ENCODE assay signal across 8 mouse cellular contexts in the genomic region with DNA sequence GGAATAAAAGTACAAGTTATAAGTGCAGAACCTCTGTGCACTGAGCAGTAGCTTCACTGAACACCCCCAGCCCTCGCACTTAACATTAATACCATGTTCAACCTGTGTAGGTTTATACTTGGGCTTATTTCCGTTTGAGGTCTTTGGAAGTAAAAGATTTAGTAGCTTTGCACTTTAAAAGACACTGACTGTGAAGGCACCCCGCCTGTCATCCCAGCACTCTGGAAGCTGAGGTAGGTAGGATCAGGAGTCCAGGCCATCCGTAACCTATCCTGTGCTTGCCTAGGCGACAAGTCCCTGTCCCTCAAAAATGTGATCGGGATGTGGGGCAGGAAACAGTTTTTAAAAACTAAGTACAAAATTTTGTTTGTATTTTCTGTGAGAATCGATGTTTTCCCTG. TPM values are rescaled to one million over a fixed set of nuclear protein-coding genes. Genes with fewer than 3 reads are reported as not detected.
DNase-seq lines count a peak whose midpoint lies in the region; ATAC-seq and TF ChIP-seq lines count a peak whose summit lies in the region.

No protein-coding gene starts in this region.

- H3K27me3 ChIP-seq in heart, embryonic 12.5 days (replicated peaks), result no peaks in the 10 kb centered on the region
- no peaks in the 10 kb centered on the region for H3K27me3 ChIP-seq in G1E (ENCODE audit: insufficient read depth, low read length)
- no peaks in the 10 kb centered on the region for H3K27me3 ChIP-seq in hindbrain, embryonic 11.5 days (ENCODE audit: control insufficient read depth, insufficient read depth, low read length)
- H3K27me3 ChIP-seq in midbrain, embryonic 11.5 days (ENCODE audit: control insufficient read depth, insufficient read depth, low read length), result no peaks in the 10 kb centered on the region

- H3K4me1 ChIP-seq in heart, embryonic 12.5 days (replicated peaks), result peaks cover 16% of the 10 kb centered on the region
- H3K4me1 ChIP-seq in G1E (ENCODE audit: insufficient read depth, low read depth, low read length), result peaks cover 20% of the 10 kb centered on the region
- H3K4me1 ChIP-seq in hindbrain, embryonic 11.5 days (replicated peaks; ENCODE audit: control insufficient read depth, insufficient read depth, low read length), result peaks cover 2% of the 10 kb centered on the region; the same call in 1 of the 2 replicates
- peaks cover 13% of the 10 kb centered on the region for H3K4me1 ChIP-seq in midbrain, embryonic 11.5 days (ENCODE audit: control insufficient read depth, insufficient read depth, low read length)

- no peaks in the 10 kb centered on the region for H3K9me3 ChIP-seq in heart, embryonic 12.5 days (replicated peaks)
- no peaks in the 10 kb centered on the region for H3K9me3 ChIP-seq in G1E (replicated peaks)
- no peaks in the 10 kb centered on the region for H3K9me3 ChIP-seq in hindbrain, embryonic 11.5 days (ENCODE audit: control insufficient read depth, low read length)
- H3K9me3 ChIP-seq in midbrain, embryonic 11.5 days (ENCODE audit: control insufficient read depth, low read length), result no peaks in the 10 kb centered on the region

- 47% methylated on average over 7 of the region's 7 CpGs for WGBS in heart, embryonic 12.5 days
- WGBS in hindbrain, embryonic 11.5 days, result 56% methylated on average over 7 of the region's 7 CpGs
- WGBS in midbrain, embryonic 11.5 days, result 55% methylated on average over 7 of the region's 7 CpGs

- H3K27ac ChIP-seq in heart, embryonic 12.5 days (ENCODE audit: poor library complexity, severe bottlenecking), result no peak overlapping the region
- H3K27ac ChIP-seq in hindbrain, embryonic 11.5 days (ENCODE audit: low read depth, low read length), result no peak overlapping the region
- no peak overlapping the region for H3K27ac ChIP-seq in midbrain, embryonic 11.5 days (ENCODE audit: low read depth, low read length)

- no peak for DNase-seq in heart, postnatal 25 days (ENCODE audit: low spot score)
- no peak for DNase-seq in G1E (ENCODE audit: low spot score)
- no peak for DNase-seq in hindbrain, embryonic 11.5 days (ENCODE audit: low spot score)
- DNase-seq in midbrain, embryonic 11.5 days (ENCODE audit: low spot score, missing footprints), result peak; percentile 81
- no peak for DNase-seq in adrenal gland, postnatal 4 days (ENCODE audit: low spot score in 2 of 2)
- DNase-seq in urinary bladder, adult 18-20 months (ENCODE audit: low spot score in 2 of 2), result no peak

- peak overlapping the region; percentile 77 for H3K4me2 ChIP-seq in heart, embryonic 12.5 days
- H3K4me2 ChIP-seq in hindbrain, embryonic 11.5 days (replicated peaks; ENCODE audit: low read depth, low read length), result peak overlapping the region; percentile 65
- H3K4me2 ChIP-seq in midbrain, embryonic 11.5 days, result peak overlapping the region; percentile 85

- intact Hi-C loops in heart, postnatal 25 days (cut with DNase I), result no loop called here

- no peak for TF ChIP-seq CTCF in G1E (IDR thresholded peaks at IDR 0.05; ENCODE audit: low read depth, low read length)

- peak overlapping the region; percentile 81 for H3K4me3 ChIP-seq in heart, embryonic 12.5 days
- peak overlapping the region; percentile 90 for H3K4me3 ChIP-seq in G1E (ENCODE audit: low read depth, low read length)
- H3K4me3 ChIP-seq in hindbrain, embryonic 11.5 days (ENCODE audit: low read depth, low read length), result peak overlapping the region; percentile 95
- peak overlapping the region; percentile 95 for H3K4me3 ChIP-seq in midbrain, embryonic 11.5 days (ENCODE audit: low read depth, low read length)

- peaks cover 4% of the 10 kb centered on the region; the same call in 1 of the 2 replicates for H3K36me3 ChIP-seq in heart, embryonic 12.5 days
- peaks cover 24% of the 10 kb centered on the region for H3K36me3 ChIP-seq in G1E (replicated peaks)
- no peaks in the 10 kb centered on the region for H3K36me3 ChIP-seq in hindbrain, embryonic 11.5 days (ENCODE audit: control insufficient read depth, insufficient read depth, low read length)
- no peaks in the 10 kb centered on the region for H3K36me3 ChIP-seq in midbrain, embryonic 11.5 days (ENCODE audit: control insufficient read depth, insufficient read depth, low read length)

- no peak for ATAC-seq in heart, embryonic 12.5 days (ENCODE audit: insufficient number of reproducible peaks, low FRiP score)
- ATAC-seq in G1E (ENCODE audit: extremely low read depth, insufficient number of reproducible peaks, low FRiP score, poor library complexity, severe bottlenecking), result no peak
- ATAC-seq in hindbrain, embryonic 11.5 days (ENCODE audit: low FRiP score), result no peak
- no peak for ATAC-seq in midbrain, embryonic 11.5 days (ENCODE audit: low FRiP score)
- no peak for ATAC-seq in inflammation-experienced regulatory T-cells, adult 6 months

- H3K9ac ChIP-seq in heart, embryonic 12.5 days, result peak overlapping the region; percentile 91
- peak overlapping the region; percentile 93 for H3K9ac ChIP-seq in hindbrain, embryonic 11.5 days (ENCODE audit: low read depth, low read length)
- peak overlapping the region; percentile 92 for H3K9ac ChIP-seq in midbrain, embryonic 11.5 days (ENCODE audit: low read length)

RNA-seq across cellular contexts. Expression of gene Rab5a, which starts 1.4 kb away (rescaled TPM):
- polyA plus RNA-seq in heart, embryonic 12.5 days (2016; fragmentation: Nextera tagmentation; extraction: Ambion mirVana), result 90.9 and 99.0 TPM in 2 replicates
- 10 to 100 TPM; 50.7 to 55.2 TPM for total RNA-seq in heart, postnatal 25 days (2021)
- total RNA-seq in G1E (2014; fragmentation: Nextera tagmentation) (48.0 and 56.1 TPM in 2 replicates), G1E (2017) (77.4 and 80.5 TPM in 2 replicates)
- polyA plus RNA-seq in G1E (2012), result 10.6 and 12.0 TPM in 2 replicates
- 103 TPM in 2 replicates for polyA plus RNA-seq in hindbrain, embryonic 11.5 days (2014; fragmentation: Nextera tagmentation; extraction: Ambion mirVana)
- 97.5 and 99.9 TPM in 2 replicates for polyA plus RNA-seq in midbrain, embryonic 11.5 days (2014; fragmentation: Nextera tagmentation; extraction: Ambion mirVana)
- total RNA-seq in adrenal gland, postnatal 4 days (2021), result 10 to 100 TPM; 98.4 to 99.4 TPM
- polyA plus RNA-seq in inflammation-experienced regulatory T-cells, adult 6 months (2017; shearing (Covaris generic)), result 10 to 100 TPM; 14.0 to 19.4 (median 16.6) TPM

RNA-seq across cellular contexts. Expression of gene Efhb, which starts 17.3 kb away (rescaled TPM):
- 0.39 and 0.42 TPM in 2 replicates for polyA plus RNA-seq in heart, embryonic 12.5 days (2016; fragmentation: Nextera tagmentation; extraction: Ambion mirVana)
- under 1 TPM; 0.06 to 0.10 TPM for total RNA-seq in heart, postnatal 25 days (2021)
- total RNA-seq in G1E (2014; fragmentation: Nextera tagmentation), result not detected in 2 replicates
- 0.11 and 0.12 TPM in 2 replicates for total RNA-seq in G1E (2017)
- polyA plus RNA-seq in G1E (2012), result not detected in 2 replicates
- polyA plus RNA-seq in hindbrain, embryonic 11.5 days (2014; fragmentation: Nextera tagmentation; extraction: Ambion mirVana), result 1.5 and 1.8 TPM in 2 replicates
- polyA plus RNA-seq in midbrain, embryonic 11.5 days (2014; fragmentation: Nextera tagmentation; extraction: Ambion mirVana), result 0.26 and 0.65 TPM in 2 replicates
- 1 to 10 TPM; 1.4 to 1.5 TPM for total RNA-seq in adrenal gland, postnatal 4 days (2021)
- under 1 TPM in 1 of 3 experiments, not detected in 2; 0.15 TPM for polyA plus RNA-seq in inflammation-experienced regulatory T-cells, adult 6 months (2017; shearing (Covaris generic))

RNA-seq across cellular contexts. Expression of gene Pp2d1, which starts 58.8 kb away (rescaled TPM):
- 0.19 and 0.23 TPM in 2 replicates for polyA plus RNA-seq in heart, embryonic 12.5 days (2016; fragmentation: Nextera tagmentation; extraction: Ambion mirVana)
- not detected for total RNA-seq in heart, postnatal 25 days (2021)
- total RNA-seq in G1E (2014; fragmentation: Nextera tagmentation) (not detected in 2 replicates), G1E (2017) (0.06 and 0.11 TPM in 2 replicates)
- polyA plus RNA-seq in G1E (2012), result not detected in 2 replicates
- polyA plus RNA-seq in hindbrain, embryonic 11.5 days (2014; fragmentation: Nextera tagmentation; extraction: Ambion mirVana), result 0.56 and 0.77 TPM in 2 replicates
- 0.22 and 0.34 TPM in 2 replicates for polyA plus RNA-seq in midbrain, embryonic 11.5 days (2014; fragmentation: Nextera tagmentation; extraction: Ambion mirVana)
- total RNA-seq in adrenal gland, postnatal 4 days (2021), result not detected
- polyA plus RNA-seq in inflammation-experienced regulatory T-cells, adult 6 months (2017; shearing (Covaris generic)), result 1 to 10 TPM in 1 of 3 experiments, under 1 TPM in 2; 0.71 to 1.2 (median 0.97) TPM
